Mouse (Mus musculus) fat pad, adult 2 months (tissue): Measurements from ENCODE around the gene 4930579F01Rik.
"Not testable (repeated sequence)": the region's sequence is repeated elsewhere in the genome, so short reads cannot be mapped to it uniquely, and the experiment has no call there.

ENCODE experiments used
- DNase-seq: peaks from one replicate; pipeline ENCODE4 v3.0.0-alpha.2; 2011; ENCODE audit warnings: low read depth, low spot score; ENCODE audit errors: extremely low read depth

4930579F01Rik gene

GRCm38 (mm10) chr3:138148811-138149210 lies 44.8 kb downstream of the 4930579F01Rik start:
- DNase-seq, result no peak

- DNase-seq, result peak; percentile 21
Measured at GRCm38 (mm10) chr3:138144642-138145171, 48.9 kb downstream of the 4930579F01Rik start, which contains the start of gene Mttp. Gene Mttp, minus strand, starts transcription at chr3:138144968.

GRCm38 (mm10) chr3:138144060-138144641 lies 49.5 kb downstream of the 4930579F01Rik start:
- no peak for DNase-seq

- DNase-seq, result peak; percentile 78
Measured at GRCm38 (mm10) chr3:138143315-138144059, 50.1 kb downstream of the 4930579F01Rik start, which contains the start of gene Trmt10a. Gene Trmt10a, plus strand, starts transcription at chr3:138143448.

- no peak for DNase-seq
Measured at GRCm38 (mm10) chr3:138142733-138143314, 50.8 kb downstream of the 4930579F01Rik start.

- DNase-seq, result no peak
Measured at GRCm38 (mm10) chr3:138142052-138142732, 51.4 kb downstream of the 4930579F01Rik start.

GRCm38 (mm10) chr3:138139663-138140062 lies 54.0 kb downstream of the 4930579F01Rik start:
- no peak for DNase-seq

GRCm38 (mm10) chr3:138138146-138138545 lies 55.5 kb downstream of the 4930579F01Rik start:
- DNase-seq, result not testable (repeated sequence)

GRCm38 (mm10) chr3:138134528-138134927 lies 59.1 kb downstream of the 4930579F01Rik start:
- no peak for DNase-seq

GRCm38 (mm10) chr3:138133916-138134315 lies 59.7 kb downstream of the 4930579F01Rik start:
- no peak for DNase-seq

- DNase-seq, result no peak
Measured at GRCm38 (mm10) chr3:138133463-138133862, 60.2 kb downstream of the 4930579F01Rik start.

GRCm38 (mm10) chr3:138131168-138131567 lies 62.5 kb downstream of the 4930579F01Rik start:
- DNase-seq, result no peak

GRCm38 (mm10) chr3:138130692-138131091 lies 62.9 kb downstream of the 4930579F01Rik start:
- no peak for DNase-seq

GRCm38 (mm10) chr3:138129110-138129509 lies 64.5 kb downstream of the 4930579F01Rik start:
- DNase-seq, result no peak

GRCm38 (mm10) chr3:138123842-138124241 lies 69.8 kb downstream of the 4930579F01Rik start:
- DNase-seq, result no peak

- DNase-seq, result no peak
Measured at GRCm38 (mm10) chr3:138121461-138121860, 72.2 kb downstream of the 4930579F01Rik start.

GRCm38 (mm10) chr3:138119444-138120105 lies 74.0 kb downstream of the 4930579F01Rik start:
- DNase-seq, result no peak

- DNase-seq, result no peak
Measured at GRCm38 (mm10) chr3:138118831-138119230, 74.8 kb downstream of the 4930579F01Rik start.

GRCm38 (mm10) chr3:138118392-138118791 lies 75.2 kb downstream of the 4930579F01Rik start:
- DNase-seq, result no peak

GRCm38 (mm10) chr3:138116871-138117270 lies 76.8 kb downstream of the 4930579F01Rik start:
- no peak for DNase-seq
